Mouse (Mus musculus) liver, adult 2 months (tissue): ENCODE measurements at regions not wholly inside any gene's neighbourhood (a gene's known extent, or its start where the extent isn't known, plus 50 kb on each side); places are given as distances from the start of the nearest gene placed in this dataset.

Experiments
- DNase-seq: peaks from one replicate; pipeline ENCODE4 v3.0.0-alpha.2; 2011; ENCODE audit warnings: low read depth, low spot score; ENCODE audit errors: extremely low read depth
- H3K27ac ChIP-seq: fragments of 200-500 bp; replicated peaks from 2 replicates; pipeline ENCODE4 v1.5.1; 2012; ENCODE audit warnings: low read depth, mild to moderate bottlenecking, control low read depth, inconsistent platforms, low read length; ENCODE audit not compliant: insufficient read depth
- H3K27me3 ChIP-seq: fragments of 200-500 bp; 2 replicates; pipeline ENCODE4 v1.6.1; 2012; ENCODE audit warnings: mild to moderate bottlenecking, moderate library complexity, low read length, inconsistent platforms; ENCODE audit not compliant: control insufficient read depth, insufficient read depth
- H3K36me3 ChIP-seq: fragments of 200-500 bp; 2 replicates; pipeline ENCODE4 v1.6.1; 2012; ENCODE audit warnings: low read length, inconsistent platforms; ENCODE audit not compliant: control insufficient read depth, insufficient read depth
- H3K4me1 ChIP-seq: fragments of 200-500 bp; 2 replicates; pipeline ENCODE4 v1.6.1; 2011; ENCODE audit warnings: low read length; ENCODE audit not compliant: control insufficient read depth, insufficient read depth
- H3K4me3 ChIP-seq: fragments of 200-500 bp; 2 replicates; pipeline ENCODE4 v1.5.1; 2011; ENCODE audit warnings: low read depth, mild to moderate bottlenecking, control low read depth, low read length, moderate library complexity; ENCODE audit not compliant: insufficient read depth
- H3K79me2 ChIP-seq: fragments of 200-500 bp; 2 replicates; pipeline ENCODE4 v1.6.1; 2012; ENCODE audit warnings: inconsistent platforms, mild to moderate bottlenecking, low read length, moderate library complexity; ENCODE audit not compliant: control insufficient read depth, insufficient read depth
- H3K9ac ChIP-seq: fragments of 200-500 bp; 2 replicates; pipeline ENCODE4 v1.6.1; 2012; ENCODE audit warnings: low read depth, mild to moderate bottlenecking, control low read depth, inconsistent platforms, low read length
- CTCF ChIP-seq: fragments of 200-500 bp; IDR thresholded peaks from 2 replicates; pipeline ENCODE4 v1.5.1; 2011; ENCODE audit warnings: low read depth, low read length, control low read depth
- POLR2A ChIP-seq: fragments of 200-500 bp; IDR thresholded peaks from 2 replicates; pipeline ENCODE4 v1.6.1; 2011; ENCODE audit warnings: low read length, control low read depth; ENCODE audit not compliant: insufficient read depth; ENCODE audit errors: extremely low read depth
- WGBS: fragments of 180-500 bp; shearing (Covaris S2); methylation state at CpG from one replicate; pipeline ENCODE4 v1.1.7; 2018; 5-methylcytosine and 5-hydroxymethylcytosine counted together

DNA sequence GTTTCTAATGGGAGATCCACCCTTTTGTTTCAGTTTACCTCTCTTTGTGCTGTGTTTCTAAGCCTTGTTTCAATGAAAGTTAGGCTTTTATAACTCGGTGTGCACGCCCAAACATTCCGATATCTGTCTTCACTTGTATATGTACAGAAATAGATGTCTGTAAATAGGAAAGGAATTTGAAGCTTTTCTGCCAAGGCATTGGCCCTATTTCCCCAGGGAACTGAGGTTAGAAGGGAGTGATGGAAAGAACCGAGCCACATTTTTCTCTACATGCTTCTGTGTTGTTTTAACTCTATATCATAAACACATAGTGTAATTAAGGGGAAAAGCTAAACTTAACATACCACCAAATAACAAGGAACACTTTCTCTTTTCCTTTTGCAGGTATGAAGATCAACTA lies 653.8 kb upstream of the 4930452B06Rik start:
- no peak for TF ChIP-seq CTCF
- no peak for TF ChIP-seq POLR2A
- DNase-seq: no peak
- no peaks in the 10 kb centered on the region for H3K36me3 ChIP-seq
- no peaks in the 10 kb centered on the region for H3K27me3 ChIP-seq
- no peak overlapping the region for H3K27ac ChIP-seq
- no peak overlapping the region for H3K9ac ChIP-seq
- no peaks in the 10 kb centered on the region for H3K79me2 ChIP-seq
- no peak overlapping the region for H3K4me3 ChIP-seq
- H3K4me1 ChIP-seq: no peaks in the 10 kb centered on the region
- 79% methylated on average over 4 of the region's 4 CpGs for WGBS

- H3K27ac ChIP-seq: no peak overlapping the region
- WGBS: 86% methylated on average over 2 of the region's 2 CpGs
- TF ChIP-seq POLR2A (no peak), CTCF (no peak)
- no peak overlapping the region for H3K9ac ChIP-seq
- H3K79me2 ChIP-seq: no peaks in the 10 kb centered on the region
- H3K36me3 ChIP-seq: no peaks in the 10 kb centered on the region
- no peak overlapping the region for H3K4me3 ChIP-seq
- no peak for DNase-seq
- no peaks in the 10 kb centered on the region for H3K27me3 ChIP-seq
- no peaks in the 10 kb centered on the region for H3K4me1 ChIP-seq
These were observed 652.9 kb upstream of the 4930452B06Rik start for GRCm38 (mm10) chr14:9318796-9319465.

GRCm38 (mm10) chr14:9315224-9315623 lies 649.2 kb upstream of the 4930452B06Rik start:
- TF ChIP-seq POLR2A (no peak), CTCF (no peak)
- Histone ChIP-seq H3K79me2 (no peaks in the 10 kb centered on the region), H3K27ac (no peak overlapping the region), H3K4me1 (no peaks in the 10 kb centered on the region), H3K4me3 (no peak overlapping the region), H3K36me3 (no peaks in the 10 kb centered on the region), H3K27me3 (no peaks in the 10 kb centered on the region), H3K9ac (no peak overlapping the region)
- DNase-seq: no peak
- 87% methylated on average over 3 of the region's 3 CpGs for whole genome bisulfite sequencing

- Histone ChIP-seq H3K79me2 (no peaks in the 10 kb centered on the region), H3K4me3 (no peak overlapping the region), H3K27ac (no peak overlapping the region), H3K4me1 (no peaks in the 10 kb centered on the region), H3K27me3 (no peaks in the 10 kb centered on the region), H3K36me3 (no peaks in the 10 kb centered on the region), H3K9ac (no peak overlapping the region)
- TF ChIP-seq POLR2A: no peak
- no peak for TF ChIP-seq CTCF
- no peak for DNase-seq
- WGBS: 84% methylated on average over 1 of the region's 1 CpGs
These were observed 630.1 kb upstream of the 4930452B06Rik start for GRCm38 (mm10) chr14:9296145-9296544.

- WGBS: 77% methylated on average over 2 of the region's 2 CpGs
- Histone ChIP-seq H3K27me3 (no peaks in the 10 kb centered on the region), H3K36me3 (no peaks in the 10 kb centered on the region)
These were observed 628.5 kb upstream of the 4930452B06Rik start for GRCm38 (mm10) chr14:9294555-9294954.

GRCm38 (mm10) chr14:9288103-9288502 lies 622.1 kb upstream of the 4930452B06Rik start:
- no peaks in the 10 kb centered on the region for H3K79me2 ChIP-seq
- no peaks in the 10 kb centered on the region for H3K27me3 ChIP-seq
- no peak overlapping the region for H3K27ac ChIP-seq
- H3K9ac ChIP-seq: no peak overlapping the region
- no peaks in the 10 kb centered on the region for H3K36me3 ChIP-seq
- DNase-seq: no peak
- H3K4me1 ChIP-seq: no peaks in the 10 kb centered on the region
- H3K4me3 ChIP-seq: no peak overlapping the region
- 71% methylated on average over 1 of the region's 1 CpGs for WGBS
- TF ChIP-seq POLR2A: no peak
- TF ChIP-seq CTCF: no peak

More at GRCm38 (mm10) chr14:9294555-9294954, 628.5 kb upstream of the 4930452B06Rik start:
- Histone ChIP-seq H3K4me1 (no peaks in the 10 kb centered on the region), H3K4me3 (no peak overlapping the region), H3K79me2 (no peaks in the 10 kb centered on the region), H3K27ac (no peak overlapping the region), H3K9ac (no peak overlapping the region)
- DNase-seq: no peak
- no peak for TF ChIP-seq CTCF
- no peak for TF ChIP-seq POLR2A
